Mouse (Mus musculus) hindbrain, embryonic 15.5 days (tissue): ENCODE results near the gene Dvl1. TPM values are rescaled to one million over a fixed set of nuclear protein-coding genes. Genes with fewer than 3 reads are reported as not detected.

Experiments used
- ATAC-seq: fragments of 200-750 bp; cut with Nextera tagmentation; 2 replicates; pipeline ENCODE4 v1.8.0; 2017; ENCODE audit warnings: low read depth, moderate number of reproducible peaks, moderate TSS enrichment; ENCODE audit not compliant: low FRiP score
- H3K27ac ChIP-seq: fragments of 300-500 bp; sonication (generic); replicated peaks from 2 replicates; pipeline ENCODE4 v1.5.1; 2015; ENCODE audit warnings: mild to moderate bottlenecking, inconsistent platforms
- H3K27me3 ChIP-seq: fragments of 300-500 bp; sonication (generic); 2 replicates; pipeline ENCODE4 v1.6.1; 2015; ENCODE audit warnings: control low read depth, inconsistent platforms
- H3K36me3 ChIP-seq: fragments of 300-500 bp; sonication (generic); 2 replicates; pipeline ENCODE4 v1.6.1; 2015; ENCODE audit warnings: control low read depth, inconsistent platforms
- H3K4me1 ChIP-seq: fragments of 300-500 bp; sonication (generic); replicated peaks from 2 replicates; pipeline ENCODE4 v1.6.1; 2015; ENCODE audit warnings: control low read depth, inconsistent platforms
- H3K4me2 ChIP-seq: fragments of 300-500 bp; sonication (generic); 2 replicates; pipeline ENCODE4 v1.6.1; 2015; ENCODE audit warnings: moderate library complexity, mild to moderate bottlenecking, inconsistent platforms
- H3K4me3 ChIP-seq: fragments of 300-500 bp; sonication (generic); 2 replicates; pipeline ENCODE4 v1.5.1; 2015; ENCODE audit warnings: mild to moderate bottlenecking, inconsistent platforms
- H3K9ac ChIP-seq: fragments of 300-500 bp; sonication (generic); 2 replicates; pipeline ENCODE4 v1.6.1; 2015; ENCODE audit warnings: inconsistent platforms
- H3K9me3 ChIP-seq: fragments of 300-500 bp; sonication (generic); 2 replicates; pipeline ENCODE4 v1.6.1; 2016; ENCODE audit warnings: control low read depth, inconsistent platforms
- WGBS: fragments of 180-500 bp; shearing (Covaris S2); methylation state at CpG from one replicate; pipeline ENCODE4 v1.1.7; 2015; 5-methylcytosine and 5-hydroxymethylcytosine counted together
- polyA plus RNA-seq: library from polyadenylated mRNA; unstranded; fragments of >200 nt; fragmentation: Nextera tagmentation; extraction: Ambion mirVana; gene quantifications from 2 replicates; pipeline ENCODE4 v1.2.1, GENCODE M21; 2015

Dvl1 gene
- polyA plus RNA-seq, 1 experiment from 2014 or later = 32.8 TPM

DNA sequence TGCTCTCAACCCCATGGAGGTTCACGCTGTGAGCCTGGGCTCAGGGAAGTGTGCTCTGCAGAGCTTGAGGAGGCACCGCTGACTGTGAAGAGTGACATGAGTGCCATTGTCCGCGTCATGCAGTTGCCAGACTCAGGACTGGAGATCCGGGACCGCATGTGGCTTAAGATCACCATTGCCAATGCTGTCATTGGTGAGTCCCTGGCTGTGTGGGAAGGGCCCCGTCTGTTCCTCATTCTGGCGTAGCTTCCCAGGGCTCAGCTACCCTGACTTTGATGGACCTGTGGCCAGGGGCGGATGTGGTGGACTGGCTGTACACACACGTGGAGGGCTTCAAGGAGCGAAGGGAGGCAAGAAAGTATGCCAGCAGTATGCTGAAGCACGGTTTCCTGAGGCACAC is 8.9 kb downstream of the Dvl1 start:
- H3K9ac ChIP-seq = no peak overlapping the region
- H3K4me3 ChIP-seq = no peak overlapping the region
- peaks cover 6% of the 10 kb centered on the region; the same call in 1 of the 2 replicates for H3K4me1 ChIP-seq
- H3K9me3 ChIP-seq = no peaks in the 10 kb centered on the region
- no peak for ATAC-seq
- no peak overlapping the region for H3K4me2 ChIP-seq
- no peak overlapping the region for H3K27ac ChIP-seq
- peaks cover 59% of the 10 kb centered on the region for H3K36me3 ChIP-seq
- no peaks in the 10 kb centered on the region for H3K27me3 ChIP-seq
- 92% methylated on average over 12 of the region's 12 CpGs for WGBS

DNA sequence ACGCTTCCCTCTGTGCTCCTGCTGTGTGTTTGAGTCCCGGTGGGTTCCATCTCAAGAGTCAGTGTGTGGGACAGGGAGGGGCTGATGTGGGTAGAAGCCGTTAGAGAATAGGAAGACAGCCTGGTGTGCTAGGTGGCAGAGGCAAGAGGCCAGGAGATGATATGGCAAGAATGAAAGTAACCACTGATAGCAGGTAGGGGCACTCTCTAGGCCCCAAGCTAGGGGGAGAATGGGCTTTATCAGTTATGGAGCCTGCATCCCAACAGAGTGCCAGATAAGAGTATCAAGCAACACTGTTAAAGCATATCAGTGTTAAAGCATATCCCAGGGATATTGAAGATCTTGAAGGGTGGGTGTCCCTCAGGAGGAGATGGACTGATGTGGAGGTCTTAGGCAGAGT is 9.7 kb downstream of the Dvl1 start:
- H3K27me3 ChIP-seq = no peaks in the 10 kb centered on the region
- no peak overlapping the region for H3K4me3 ChIP-seq
- peaks cover 67% of the 10 kb centered on the region for H3K36me3 ChIP-seq
- WGBS = 86% methylated on average over 3 of the region's 3 CpGs
- H3K9me3 ChIP-seq = no peaks in the 10 kb centered on the region
- H3K27ac ChIP-seq = no peak overlapping the region
- no peak overlapping the region for H3K9ac ChIP-seq
- H3K4me2 ChIP-seq = no peak overlapping the region
- H3K4me1 ChIP-seq = no peaks in the 10 kb centered on the region; the same call in 1 of the 2 replicates
- no peak for ATAC-seq

DNA sequence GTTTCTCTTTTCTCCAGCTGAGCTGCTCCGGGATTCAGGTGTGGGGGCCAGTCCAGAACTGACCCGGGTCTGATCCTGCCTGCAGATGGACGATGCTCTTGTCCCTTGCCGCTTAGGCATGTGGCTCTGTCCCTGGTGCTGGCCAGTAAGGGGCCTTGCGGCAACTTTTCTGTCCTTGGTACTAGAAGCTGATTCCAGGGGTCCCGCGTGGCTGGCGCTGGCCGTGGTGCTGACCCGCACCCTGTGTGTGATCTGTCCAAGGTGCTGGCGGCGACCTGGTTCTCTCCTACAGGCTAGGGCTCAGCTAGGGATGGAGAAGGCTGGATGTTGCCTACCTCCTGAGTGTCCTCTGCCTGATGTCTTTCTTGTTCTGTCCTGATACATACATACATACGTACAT is 12.1 kb downstream of the Dvl1 start:
- no peak overlapping the region for H3K4me2 ChIP-seq
- H3K27ac ChIP-seq = no peak overlapping the region
- ATAC-seq = no peak
- no peaks in the 10 kb centered on the region for H3K9me3 ChIP-seq
- 39% methylated on average over 13 of the region's 13 CpGs for WGBS
- no peaks in the 10 kb centered on the region for H3K4me1 ChIP-seq
- no peak overlapping the region for H3K4me3 ChIP-seq
- H3K27me3 ChIP-seq = no peaks in the 10 kb centered on the region
- peaks cover 69% of the 10 kb centered on the region for H3K36me3 ChIP-seq
- no peak overlapping the region for H3K9ac ChIP-seq

DNA sequence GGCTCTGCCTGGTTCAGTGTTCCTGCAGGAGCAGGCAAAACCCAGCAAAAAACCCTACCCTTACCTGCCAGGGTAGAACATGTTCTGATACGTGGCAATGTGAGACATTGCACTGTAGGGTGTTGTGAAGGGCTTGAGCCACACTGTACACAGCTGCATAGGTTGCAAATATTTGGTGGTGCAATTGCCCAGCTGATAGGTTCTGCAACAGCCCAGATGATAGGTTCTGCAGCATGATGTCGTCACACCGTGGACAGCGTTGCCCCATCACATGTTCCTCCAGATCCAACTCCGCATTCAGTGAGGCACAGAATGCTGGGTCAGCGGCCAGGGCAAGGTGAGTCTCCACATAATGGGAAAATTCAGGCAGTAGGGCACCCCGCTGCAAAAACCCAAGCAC is 14.6 kb downstream of the Dvl1 start:
- Histone ChIP-seq H3K9ac (no peak overlapping the region), H3K27ac (no peak overlapping the region), H3K4me2 (no peak overlapping the region), H3K4me3 (no peak overlapping the region), H3K4me1 (no peaks in the 10 kb centered on the region), H3K9me3 (no peaks in the 10 kb centered on the region), H3K27me3 (no peaks in the 10 kb centered on the region), H3K36me3 (peaks cover 67% of the 10 kb centered on the region)
- 93% methylated on average over 7 of the region's 7 CpGs for WGBS
- ATAC-seq = no peak

DNA sequence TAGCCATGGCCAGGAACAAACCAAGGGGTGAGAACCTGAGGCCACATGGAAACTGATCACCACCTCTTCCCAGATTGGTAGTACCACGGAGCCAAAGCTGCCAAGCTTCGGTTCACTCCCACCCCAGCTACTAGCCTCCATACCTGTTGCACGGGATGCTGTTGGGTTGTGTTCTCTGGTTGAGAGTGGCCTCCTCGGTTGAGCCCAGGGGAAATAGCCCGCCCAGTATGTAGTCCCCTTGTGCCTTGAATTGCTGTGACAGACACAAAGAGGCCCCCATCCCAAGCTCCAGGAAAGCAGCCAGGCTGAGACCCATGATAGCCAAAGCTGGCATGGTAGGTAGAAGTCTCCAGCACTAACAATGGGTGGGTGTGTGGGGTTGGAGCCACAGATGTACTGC is 15.8 kb downstream of the Dvl1 start, which contains the start of gene Tas1r3:
Gene Tas1r3 (minus strand): TSS at position 362 of the 400 bp plus-strand sequence.
- WGBS = 76% methylated on average over 5 of the region's 5 CpGs
- no peak for ATAC-seq

DNA sequence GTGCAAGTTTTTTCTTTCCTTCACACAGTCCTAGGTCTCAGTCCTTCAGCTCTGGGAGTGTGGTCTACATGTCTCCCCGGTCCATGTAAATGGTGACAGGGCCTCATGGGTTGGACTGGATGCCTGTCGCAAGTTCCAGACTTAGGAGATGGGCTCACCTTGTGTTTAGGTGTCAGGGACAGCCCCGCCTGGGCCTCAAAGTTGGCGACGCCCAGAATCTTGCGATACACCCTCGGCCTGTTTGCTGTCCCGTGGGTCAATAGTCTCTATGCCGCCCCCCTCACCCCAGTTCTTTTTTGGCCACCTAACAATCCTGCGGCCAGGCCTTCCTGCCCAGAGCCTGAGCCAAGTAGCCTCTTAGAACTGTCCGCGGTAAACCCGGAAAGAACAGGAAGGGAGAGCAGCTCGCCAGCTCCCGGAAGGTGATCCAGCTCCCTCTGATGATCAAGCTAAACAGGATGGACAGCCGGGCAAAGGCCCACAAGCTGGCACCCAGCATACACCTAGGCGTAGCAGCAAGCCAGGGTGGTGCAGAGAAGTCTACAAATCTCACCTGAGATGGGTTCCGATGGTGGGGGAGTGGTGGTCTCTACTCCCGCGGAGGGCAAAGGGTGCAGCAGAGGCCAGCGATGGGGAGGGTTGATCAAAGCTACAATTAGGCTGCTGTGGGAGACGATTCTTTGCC is 21.6 kb downstream of the Dvl1 start:
- Histone ChIP-seq H3K36me3 (peaks cover 36% of the 10 kb centered on the region), H3K9ac (peak overlapping the region; percentile 79), H3K27me3 (no peaks in the 10 kb centered on the region), H3K4me1 (peaks cover 19% of the 10 kb centered on the region), H3K9me3 (no peaks in the 10 kb centered on the region), H3K4me3 (peak overlapping the region; percentile 74), H3K27ac (peak overlapping the region; percentile 63), H3K4me2 (peak overlapping the region; percentile 76)
- peak; percentile 72 for ATAC-seq
- 15% methylated on average over 22 of the region's 22 CpGs for WGBS

More for the DNA sequence above, 15.8 kb downstream of the Dvl1 start, which contains the start of gene Tas1r3:
- peaks cover 60% of the 10 kb centered on the region for H3K36me3 ChIP-seq
- no peak within 1 kb of the TSS for H3K4me2 ChIP-seq
- no peak within 1 kb of the TSS for H3K9ac ChIP-seq
- H3K27me3 ChIP-seq = no peaks in the 10 kb centered on the region
- H3K4me1 ChIP-seq = peaks cover 1% of the 10 kb centered on the region
- H3K27ac ChIP-seq = no peak within 1 kb of the TSS
- no peaks in the 10 kb centered on the region for H3K9me3 ChIP-seq
- H3K4me3 ChIP-seq = no peak within 1 kb of the TSS

DNA sequence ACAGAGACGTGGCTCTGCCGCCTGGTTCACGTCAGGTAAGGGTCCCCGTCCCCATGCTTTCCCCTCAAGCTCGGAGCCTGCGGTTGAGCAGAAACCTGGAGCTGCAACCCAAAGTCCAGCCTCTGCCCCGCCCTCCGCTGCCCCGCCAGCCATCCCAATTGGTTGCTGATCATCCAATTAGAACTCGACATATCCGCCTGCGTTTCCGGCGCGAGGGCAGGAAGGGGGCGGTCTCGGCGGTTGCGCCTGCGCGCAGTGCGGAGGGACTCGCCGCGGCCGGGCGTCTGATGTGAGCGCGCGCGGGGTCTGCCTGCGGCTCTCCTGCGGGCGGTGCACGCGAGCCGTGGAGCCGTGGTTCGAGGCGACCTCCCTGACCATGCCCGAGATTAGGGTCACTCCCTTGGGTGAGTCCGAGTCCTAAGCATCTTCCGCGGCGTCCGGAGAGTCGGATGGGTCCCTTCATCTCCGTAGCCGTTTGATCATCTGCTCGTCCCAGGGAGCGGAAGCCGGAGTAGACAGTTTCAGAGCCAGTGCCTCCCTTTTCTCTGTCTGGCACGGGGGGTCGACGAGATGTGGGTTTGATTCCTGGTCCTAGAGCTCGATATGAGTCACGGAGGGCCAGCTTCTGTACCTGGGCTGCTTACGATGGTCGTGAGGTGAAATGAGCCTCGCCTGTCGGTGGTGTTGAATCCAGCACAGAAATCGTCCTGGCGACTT is 22.3 kb downstream of the Dvl1 start, which contains the start of the genes Cptp and Ints11:
Gene Cptp (minus strand): TSS at position 124 of the 717 bp plus-strand sequence.
Gene Ints11 (plus strand): TSS at position 230 of the 717 bp plus-strand sequence.
- Histone ChIP-seq H3K4me3 (peak within 1 kb of the TSS; percentile 74), H3K9ac (peak within 1 kb of the TSS; percentile 79), H3K4me1 (peaks cover 19% of the 10 kb centered on the region), H3K4me2 (peak within 1 kb of the TSS; percentile 76), H3K27me3 (no peaks in the 10 kb centered on the region), H3K36me3 (peaks cover 39% of the 10 kb centered on the region), H3K27ac (peak within 1 kb of the TSS; percentile 63), H3K9me3 (no peaks in the 10 kb centered on the region)
- ATAC-seq = peak; percentile 98
- WGBS = under 1% methylated on average over 63 of the region's 63 CpGs

DNA sequence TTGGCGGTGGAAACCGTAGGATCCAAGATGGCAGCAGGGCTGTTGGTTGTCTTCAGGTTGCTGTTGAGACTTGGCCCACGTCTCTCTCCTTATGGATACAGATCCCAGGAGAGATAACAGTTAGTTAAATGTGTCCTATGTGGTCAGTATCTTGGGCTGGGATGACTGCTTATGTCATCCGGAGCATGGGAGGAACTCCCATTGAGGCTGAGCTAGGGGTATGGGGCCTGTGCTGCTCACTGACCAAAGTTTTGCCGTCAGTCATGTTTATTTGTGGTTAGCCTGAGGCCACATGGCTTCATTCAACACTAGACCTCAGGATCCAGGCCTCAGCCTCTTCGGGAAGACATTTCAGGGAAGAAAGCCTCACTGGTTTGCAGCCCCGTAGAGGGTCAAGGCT is 24.2 kb downstream of the Dvl1 start:
- H3K36me3 ChIP-seq = peaks cover 38% of the 10 kb centered on the region
- H3K4me1 ChIP-seq = peaks cover 19% of the 10 kb centered on the region
- no peaks in the 10 kb centered on the region for H3K27me3 ChIP-seq
- no peak for ATAC-seq
- no peak overlapping the region for H3K9ac ChIP-seq
- H3K9me3 ChIP-seq = no peaks in the 10 kb centered on the region
- no peak overlapping the region for H3K4me2 ChIP-seq
- WGBS = 93% methylated on average over 7 of the region's 7 CpGs
- H3K27ac ChIP-seq = no peak overlapping the region
- no peak overlapping the region for H3K4me3 ChIP-seq

DNA sequence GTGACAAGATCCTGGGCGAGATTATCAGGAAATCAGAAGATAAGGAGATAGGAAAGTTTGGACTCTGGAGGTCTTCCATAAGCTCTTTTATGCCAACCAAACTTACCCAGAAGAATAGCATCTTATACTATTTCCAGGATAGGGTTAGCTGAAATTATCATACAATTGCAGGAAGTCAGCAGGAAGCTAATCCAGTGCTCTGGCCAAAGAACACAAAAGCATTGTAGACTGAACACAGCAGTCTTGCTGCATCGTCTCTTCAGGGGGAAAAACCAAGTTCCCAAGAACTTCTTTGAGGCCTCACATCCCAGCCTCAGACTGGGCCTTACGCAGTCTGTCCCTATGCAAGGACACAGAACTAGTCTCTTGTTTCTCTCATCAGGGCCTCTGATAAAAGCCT is 36.4 kb downstream of the Dvl1 start:
- Histone ChIP-seq H3K9me3 (no peaks in the 10 kb centered on the region), H3K9ac (no peak overlapping the region), H3K4me1 (no peaks in the 10 kb centered on the region), H3K36me3 (peaks cover 54% of the 10 kb centered on the region), H3K4me3 (no peak overlapping the region), H3K27me3 (no peaks in the 10 kb centered on the region), H3K27ac (no peak overlapping the region), H3K4me2 (no peak overlapping the region)
- no peak for ATAC-seq
- 90% methylated on average over 3 of the region's 3 CpGs for whole genome bisulfite sequencing

DNA sequence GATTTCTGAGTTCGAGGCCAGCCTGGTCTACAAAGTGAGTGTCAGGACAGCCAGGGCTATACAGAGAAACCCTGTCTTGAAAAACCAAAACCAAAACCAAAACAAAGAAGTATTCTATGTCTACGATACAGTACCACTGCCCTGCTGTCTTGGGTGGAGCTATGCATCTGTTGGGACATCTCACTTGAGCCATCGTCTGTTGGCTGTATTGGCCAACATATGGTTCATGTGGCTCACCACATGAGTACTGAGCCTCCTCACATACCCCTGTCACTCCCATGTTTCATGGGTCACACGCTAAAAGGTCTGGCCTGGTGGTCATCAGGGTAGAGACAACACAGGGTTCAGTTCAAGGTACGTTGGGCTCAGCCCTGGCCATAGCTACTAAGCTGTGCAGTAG is 39.1 kb downstream of the Dvl1 start:
- Histone ChIP-seq H3K4me1 (peaks cover 18% of the 10 kb centered on the region), H3K27me3 (no peaks in the 10 kb centered on the region), H3K4me2 (no peak overlapping the region), H3K4me3 (no peak overlapping the region), H3K36me3 (peaks cover 58% of the 10 kb centered on the region), H3K9me3 (no peaks in the 10 kb centered on the region), H3K27ac (no peak overlapping the region), H3K9ac (no peak overlapping the region)
- ATAC-seq = no peak
- 92% methylated on average over 5 of the region's 5 CpGs for WGBS

DNA sequence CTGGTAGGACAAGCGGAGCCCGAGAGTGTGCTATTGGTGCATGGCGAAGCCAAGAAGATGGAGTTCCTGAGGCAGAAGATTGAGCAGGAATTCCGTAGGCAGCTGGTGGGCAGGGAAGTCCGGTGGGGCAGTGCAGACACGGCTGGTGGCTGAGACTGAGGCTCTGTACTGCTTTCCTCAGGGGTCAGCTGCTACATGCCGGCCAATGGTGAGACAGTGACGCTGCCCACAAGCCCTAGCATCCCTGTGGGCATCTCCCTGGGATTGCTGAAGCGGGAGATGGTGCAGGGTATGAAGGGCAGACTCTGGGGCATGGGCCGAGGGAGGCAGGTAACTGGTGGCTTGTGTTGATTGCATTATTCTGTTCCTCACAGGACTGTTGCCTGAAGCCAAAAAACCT is 40.5 kb downstream of the Dvl1 start:
- Histone ChIP-seq H3K4me2 (no peak overlapping the region), H3K27ac (no peak overlapping the region), H3K4me3 (no peak overlapping the region), H3K27me3 (no peaks in the 10 kb centered on the region), H3K9ac (no peak overlapping the region), H3K9me3 (no peaks in the 10 kb centered on the region), H3K4me1 (peaks cover 18% of the 10 kb centered on the region), H3K36me3 (peaks cover 58% of the 10 kb centered on the region)
- ATAC-seq = no peak
- 92% methylated on average over 10 of the region's 10 CpGs for WGBS

DNA sequence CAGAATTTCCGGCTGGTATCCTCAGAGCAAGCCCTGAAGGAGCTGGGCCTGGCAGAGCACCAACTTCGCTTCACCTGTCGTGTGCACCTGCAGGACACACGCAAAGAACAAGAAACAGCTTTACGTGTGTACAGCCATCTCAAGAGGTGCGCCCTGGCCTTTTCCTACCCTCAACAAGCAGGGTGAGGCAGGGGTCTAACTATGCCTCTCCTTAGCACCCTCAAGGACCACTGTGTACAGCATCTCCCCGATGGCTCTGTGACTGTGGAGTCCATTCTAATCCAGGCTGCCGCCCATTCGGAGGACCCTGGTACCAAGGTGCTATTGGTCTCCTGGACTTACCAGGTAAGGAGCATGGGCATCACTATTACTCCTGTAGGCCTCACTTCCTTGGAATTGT is 41.0 kb downstream of the Dvl1 start:
- WGBS = 96% methylated on average over 9 of the region's 9 CpGs

More for the DNA sequence above, 41.0 kb downstream of the Dvl1 start:
- Histone ChIP-seq H3K27me3 (no peaks in the 10 kb centered on the region), H3K4me1 (peaks cover 23% of the 10 kb centered on the region), H3K36me3 (peaks cover 58% of the 10 kb centered on the region), H3K4me3 (no peak overlapping the region), H3K9me3 (no peaks in the 10 kb centered on the region), H3K4me2 (no peak overlapping the region), H3K27ac (no peak overlapping the region), H3K9ac (no peak overlapping the region)
- no peak for ATAC-seq
